Mouse (Mus musculus) megakaryocyte, embryonic 14.5 days (primary cell): ENCODE data around the gene Cfl1.

Experiments
- FLI1 ChIP-seq: IDR thresholded peaks from 2 replicates; pipeline ENCODE4 v1.6.1; 2012; ENCODE audit warnings: low read length, inconsistent platforms, mixed read lengths
- GATA1 ChIP-seq: IDR thresholded peaks from 3 replicates; pipeline ENCODE4 v1.6.1; 2012; ENCODE audit warnings: mixed read lengths, low read length, inconsistent platforms, borderline replicate concordance

GRCm38 (mm10) chr19:5475069-5475714, 15.1 kb upstream of the Cfl1 start:
- TF ChIP-seq GATA1 (no peak), FLI1 (no peak)
